Mouse (Mus musculus) thymus, postnatal 14 days (tissue): ENCODE data around the gene Vwa7.
A peak's percentile ranks its signal among the peaks of the same experiment; 100 is the strongest.
"Not testable (repeated sequence)": the region's sequence is repeated elsewhere in the genome, so short reads cannot be mapped to it uniquely, and the experiment has no call there.

Experiments used
- DNase-seq: peaks from one replicate; pipeline ENCODE4 v3.0.0; 2021

Vwa7 gene

GRCm38 (mm10) chr17:35016376-35016775 lies at the start of gene Vwa7:
TSS of gene Vwa7 (plus strand) at chr17:35016579.
- DNase-seq: no peak

GRCm38 (mm10) chr17:34969822-34970221 lies 46.6 kb upstream of the Vwa7 start, which contains the start of gene Gm20481:
TSS of gene Gm20481 (plus strand) at chr17:34969912.
- DNase-seq: not testable (repeated sequence)

GRCm38 (mm10) chr17:34970850-34971249 lies 45.5 kb upstream of the Vwa7 start:
- not testable (repeated sequence) for DNase-seq

GRCm38 (mm10) chr17:34971694-34972068 lies 44.7 kb upstream of the Vwa7 start:
- not testable (repeated sequence) for DNase-seq

- peak; percentile 58 for DNase-seq
Measured at GRCm38 (mm10) chr17:34972069-34972749, 44.2 kb upstream of the Vwa7 start, which contains the start of the genes Hspa1a and Hspa1l. TSS of gene Hspa1a (minus strand) at chr17:34972156. TSS of gene Hspa1l (plus strand) at chr17:34972703.

GRCm38 (mm10) chr17:34975581-34976492 lies 40.5 kb upstream of the Vwa7 start:
- DNase-seq: no peak

- no peak for DNase-seq
Measured at GRCm38 (mm10) chr17:34977000-34977399, 39.4 kb upstream of the Vwa7 start.

- DNase-seq: no peak
Measured at GRCm38 (mm10) chr17:34978239-34978638, 38.1 kb upstream of the Vwa7 start.

- no peak for DNase-seq
Measured at GRCm38 (mm10) chr17:34979631-34980030, 36.7 kb upstream of the Vwa7 start.

- DNase-seq: peak; percentile 54
Measured at GRCm38 (mm10) chr17:34980655-34981054, 35.7 kb upstream of the Vwa7 start.

- peak; percentile 93 for DNase-seq
Measured at GRCm38 (mm10) chr17:34981690-34982180, 34.6 kb upstream of the Vwa7 start, which contains the start of gene Lsm2. TSS of gene Lsm2 (plus strand) at chr17:34981862.

GRCm38 (mm10) chr17:34982328-34982727 lies 34.1 kb upstream of the Vwa7 start:
- no peak for DNase-seq

GRCm38 (mm10) chr17:34984218-34984617 lies 32.2 kb upstream of the Vwa7 start:
- no peak for DNase-seq

GRCm38 (mm10) chr17:34994751-34995150 lies 21.6 kb upstream of the Vwa7 start:
- no peak for DNase-seq

GRCm38 (mm10) chr17:34995192-34995591 lies 21.2 kb upstream of the Vwa7 start:
- not testable (repeated sequence) for DNase-seq

GRCm38 (mm10) chr17:34995927-34996326 lies 20.5 kb upstream of the Vwa7 start:
- DNase-seq: not testable (repeated sequence)

GRCm38 (mm10) chr17:34996411-34997141 lies 19.8 kb upstream of the Vwa7 start:
- DNase-seq: no peak

- no peak for DNase-seq
Measured at GRCm38 (mm10) chr17:34997142-34997483, 19.3 kb upstream of the Vwa7 start.

- no peak for DNase-seq
Measured at GRCm38 (mm10) chr17:34998526-34999430, 17.6 kb upstream of the Vwa7 start.

- DNase-seq: peak; percentile 49
Measured at GRCm38 (mm10) chr17:34999871-35000716, 16.3 kb upstream of the Vwa7 start.
